Mouse (Mus musculus) granulocyte monocyte progenitor cell, adult 5-6 weeks (primary cell): ENCODE data around the gene Alpl. TPM values are rescaled to one million over a fixed set of nuclear protein-coding genes. Genes with fewer than 3 reads are reported as not detected.

Experiments
- ATAC-seq: replicated peaks from 2 replicates; pipeline ENCODE4 v1.8.0; 2016; ENCODE audit warnings: mild to moderate bottlenecking, moderate TSS enrichment, inconsistent platforms; ENCODE audit not compliant: poor library complexity, severe bottlenecking
- total RNA-seq, 2 experiments: library from RNA; stranded (forward) in 1 of 2; stranded (reverse) in 1 of 2; fragments of 200-712, 200-1000 nt in 1 of 2; fragments of >200 nt in 1 of 2; fragmentation: Nextera tagmentation in 1 of 2; gene quantifications; 2 replicates each; pipeline ENCODE4 v1.2.3; 2014 to 2017

The Alpl gene
- total RNA-seq, 2 experiments from 2014 or later: not detected

GRCm38 (mm10) chr4:137744433-137744918, 51.7 kb downstream of the Alpl start:
- no peak for ATAC-seq

- no peak for ATAC-seq
Observed at GRCm38 (mm10) chr4:137743791-137744190, 52.4 kb downstream of the Alpl start.

GRCm38 (mm10) chr4:137740350-137740749, 55.8 kb downstream of the Alpl start:
- no peak; the same call in 1 of the 2 replicates for ATAC-seq

- ATAC-seq: peak; percentile 35; the same call in 1 of the 2 replicates
Observed at GRCm38 (mm10) chr4:137739151-137739923, 56.8 kb downstream of the Alpl start.

GRCm38 (mm10) chr4:137737760-137738159, 58.4 kb downstream of the Alpl start:
- no peak for ATAC-seq

GRCm38 (mm10) chr4:137736220-137736701, 59.9 kb downstream of the Alpl start:
- no peak for ATAC-seq

GRCm38 (mm10) chr4:137733459-137733858, 62.7 kb downstream of the Alpl start:
- ATAC-seq: no peak

GRCm38 (mm10) chr4:137732962-137733361, 63.2 kb downstream of the Alpl start:
- ATAC-seq: no peak

GRCm38 (mm10) chr4:137732361-137732760, 63.8 kb downstream of the Alpl start:
- ATAC-seq: no peak

GRCm38 (mm10) chr4:137731891-137732290, 64.3 kb downstream of the Alpl start:
- ATAC-seq: no peak

- no peak for ATAC-seq
Observed at GRCm38 (mm10) chr4:137730757-137731156, 65.4 kb downstream of the Alpl start.

- peak; percentile 60 for ATAC-seq
Observed at GRCm38 (mm10) chr4:137730134-137730533, 66.0 kb downstream of the Alpl start.

GRCm38 (mm10) chr4:137729155-137729855, 66.9 kb downstream of the Alpl start:
- ATAC-seq: no peak

- ATAC-seq: no peak
Observed at GRCm38 (mm10) chr4:137728399-137729154, 67.6 kb downstream of the Alpl start.

- no peak for ATAC-seq
Observed at GRCm38 (mm10) chr4:137727506-137728187, 68.5 kb downstream of the Alpl start.

- ATAC-seq: no peak
Observed at GRCm38 (mm10) chr4:137726739-137727505, 69.3 kb downstream of the Alpl start.

GRCm38 (mm10) chr4:137725541-137726145, 70.5 kb downstream of the Alpl start:
- no peak for ATAC-seq

GRCm38 (mm10) chr4:137724766-137725165, 71.4 kb downstream of the Alpl start:
- peak; percentile 80 for ATAC-seq

- ATAC-seq: peak; percentile 21; the same call in 1 of the 2 replicates
Observed at GRCm38 (mm10) chr4:137724212-137724611, 72.0 kb downstream of the Alpl start.
